Mouse (Mus musculus) bone marrow, adult 2 months (tissue): ENCODE measurements around the gene Mical3.

ENCODE experiments used
- CTCF ChIP-seq: fragments of 200-500 bp; IDR thresholded peaks from 2 replicates; pipeline ENCODE4 v1.5.1; 2011; ENCODE audit warnings: low read length, control low read depth; ENCODE audit not compliant: control insufficient read depth, insufficient read depth
- POLR2A ChIP-seq: fragments of 200-500 bp; IDR thresholded peaks from 2 replicates; pipeline ENCODE4 v1.6.1; 2011; ENCODE audit warnings: low read depth, mild to moderate bottlenecking, control low read depth, low read length, borderline replicate concordance; ENCODE audit not compliant: control insufficient read depth

DNA sequence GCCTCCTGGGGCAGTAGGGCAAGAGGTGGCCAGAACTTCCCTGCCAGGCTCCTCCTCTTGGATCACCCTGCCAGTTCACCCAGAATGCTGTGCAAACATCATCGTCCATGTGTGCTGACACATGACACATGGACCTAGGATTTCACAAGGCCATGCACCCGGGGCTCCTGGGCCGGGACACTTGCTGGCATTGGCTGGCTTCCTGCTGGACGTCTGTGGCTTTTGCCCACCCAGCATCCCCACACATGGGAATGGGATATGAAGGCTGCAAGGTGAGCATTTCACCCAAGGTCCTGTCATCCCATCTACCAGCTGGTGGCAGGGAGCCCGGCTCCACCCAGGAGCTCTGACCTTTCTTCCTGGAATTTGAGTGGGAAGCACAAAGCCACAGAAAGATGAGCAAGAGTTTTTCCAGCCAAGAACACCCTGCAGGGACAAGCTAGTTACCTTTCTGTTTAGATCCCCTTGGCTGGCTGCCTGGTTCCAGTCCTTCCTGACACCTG is 8.0 kb downstream of the Mical3 start:
- TF ChIP-seq CTCF (no peak), POLR2A (no peak)
